Mouse (Mus musculus): ENCODE data around the gene Rab15. TPM values are rescaled to one million over a fixed set of nuclear protein-coding genes. Genes with fewer than 3 reads are reported as not detected.

The Rab15 gene
- polyA plus RNA-seq, 1 experiment from 2014 or later, result 1.7 TPM

DNA sequence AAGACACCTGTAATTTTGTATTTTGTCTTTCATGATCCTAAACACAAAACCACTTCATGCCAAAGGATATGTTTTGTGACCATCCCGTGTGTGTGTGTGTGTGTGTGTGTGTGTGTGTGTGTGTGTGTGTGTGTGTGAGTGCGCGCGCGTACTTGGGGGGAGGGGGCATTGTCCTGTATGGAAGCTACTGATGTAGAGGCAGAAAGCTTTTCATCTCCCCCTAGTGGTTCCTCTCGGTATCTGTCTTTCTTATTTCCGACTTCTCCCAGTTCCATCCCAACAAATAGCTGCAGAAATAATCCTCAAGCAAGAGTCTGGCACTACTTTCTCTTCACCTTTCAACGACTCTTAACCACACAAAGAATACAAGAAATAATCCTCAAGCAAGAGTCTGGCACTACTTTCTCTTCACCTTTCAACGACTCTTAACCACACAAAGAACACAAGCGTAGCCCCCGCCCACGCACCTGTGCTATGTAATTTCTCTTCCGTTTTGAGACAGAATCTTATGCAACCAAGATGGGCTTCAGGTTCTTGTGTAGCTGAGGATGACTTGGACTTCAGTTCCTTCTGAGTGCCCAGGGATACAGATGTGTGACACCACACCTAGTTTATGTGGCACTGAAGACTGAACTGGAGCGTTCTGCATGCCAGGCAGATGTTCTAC, 69.9 kb downstream of the Rab15 start:
- Histone ChIP-seq H3K4me3 (ENCODE audit: low read depth, low read length) (no peak overlapping the region), H3K9me3 (ENCODE audit: control insufficient read depth, low read length) (no peaks in the 10 kb centered on the region), H3K4me2 (no peak overlapping the region), H3K4me1 (replicated peaks; ENCODE audit: control insufficient read depth, insufficient read depth, low read length) (no peaks in the 10 kb centered on the region), H3K27ac (ENCODE audit: low read depth, low read length) (no peak overlapping the region), H3K27me3 (replicated peaks; ENCODE audit: control insufficient read depth, insufficient read depth, low read length) (no peaks in the 10 kb centered on the region), H3K36me3 (ENCODE audit: control insufficient read depth, insufficient read depth, low read length) (no peaks in the 10 kb centered on the region), H3K9ac (ENCODE audit: low read depth, low read length) (no peak overlapping the region)
- WGBS, result 45% methylated on average over 14 of the region's 14 CpGs
- DNase-seq (ENCODE audit: low spot score), result no peak
- no peak for ATAC-seq (replicated peaks; ENCODE audit: low FRiP score)

GRCm38 (mm10) chr12:76750866-76751459, 71.7 kb downstream of the Rab15 start:
- no peak overlapping the region for H3K9ac ChIP-seq (ENCODE audit: low read depth, low read length)
- H3K27ac ChIP-seq (ENCODE audit: low read depth, low read length), result no peak overlapping the region
- H3K36me3 ChIP-seq (ENCODE audit: control insufficient read depth, insufficient read depth, low read length), result no peaks in the 10 kb centered on the region
- H3K4me3 ChIP-seq (ENCODE audit: low read depth, low read length), result no peak overlapping the region
- no peaks in the 10 kb centered on the region for H3K27me3 ChIP-seq (replicated peaks; ENCODE audit: control insufficient read depth, insufficient read depth, low read length)
- 80% methylated on average over 16 of the region's 16 CpGs for WGBS
- H3K9me3 ChIP-seq (ENCODE audit: control insufficient read depth, low read length), result no peaks in the 10 kb centered on the region
- H3K4me1 ChIP-seq (replicated peaks; ENCODE audit: control insufficient read depth, insufficient read depth, low read length), result no peaks in the 10 kb centered on the region
- ATAC-seq (replicated peaks; ENCODE audit: low FRiP score) (no peak), DNase-seq (ENCODE audit: low spot score) (no peak)
- H3K4me2 ChIP-seq, result no peak overlapping the region

Other genes with a start within 250 kb of the Rab15 start
- 53.4 and 61.2 TPM in 2 replicates for gene Sptb, start 112.4 kb downstream of the Rab15 start, polyA plus RNA-seq (2014; fragmentation: Nextera tagmentation; extraction: Ambion mirVana)
- 144 and 154 TPM in 2 replicates for gene Churc1, start 57.4 kb downstream of the Rab15 start, polyA plus RNA-seq (2014; fragmentation: Nextera tagmentation; extraction: Ambion mirVana)
- gene Fntb, start 57.3 kb downstream of the Rab15 start, polyA plus RNA-seq (2014; fragmentation: Nextera tagmentation; extraction: Ambion mirVana), result 41.6 and 43.8 TPM in 2 replicates
- not detected in 2 replicates for gene Gpx2, start 27.4 kb downstream of the Rab15 start, polyA plus RNA-seq (2014; fragmentation: Nextera tagmentation; extraction: Ambion mirVana)
- gene Max, start 139.3 kb upstream of the Rab15 start, polyA plus RNA-seq (2014; fragmentation: Nextera tagmentation; extraction: Ambion mirVana), result 17.8 and 21.9 TPM in 2 replicates

Data from liver, embryonic 11.5 days (tissue).